Mouse (Mus musculus): ENCODE data around the gene Fam117b. TPM values are rescaled to one million over a fixed set of nuclear protein-coding genes. Genes with fewer than 3 reads are reported as not detected.

Gene Fam117b
- polyA plus RNA-seq, 1 experiment from 2014 or later, result 2.9 TPM

Other genes starting within 250 kb of the Fam117b start
- gene Sumo1, start 242.2 kb upstream of the Fam117b start, polyA plus RNA-seq (2015; fragmentation: Nextera tagmentation; extraction: Ambion mirVana), result 283 and 307 TPM in 2 replicates
- gene Nop58, start 228.0 kb upstream of the Fam117b start, polyA plus RNA-seq (2015; fragmentation: Nextera tagmentation; extraction: Ambion mirVana), result 173 and 227 TPM in 2 replicates
- 4.2 and 4.3 TPM in 2 replicates for gene Bmpr2, start 149.6 kb upstream of the Fam117b start, polyA plus RNA-seq (2015; fragmentation: Nextera tagmentation; extraction: Ambion mirVana)
- gene Ica1l, start 130.2 kb downstream of the Fam117b start, polyA plus RNA-seq (2015; fragmentation: Nextera tagmentation; extraction: Ambion mirVana), result 0.64 and 0.80 TPM in 2 replicates
- gene Carf, start 185.2 kb downstream of the Fam117b start, polyA plus RNA-seq (2015; fragmentation: Nextera tagmentation; extraction: Ambion mirVana), result 3.5 and 4.5 TPM in 2 replicates
- gene Wdr12, start 185.6 kb downstream of the Fam117b start, polyA plus RNA-seq (2015; fragmentation: Nextera tagmentation; extraction: Ambion mirVana), result 44.9 and 50.1 TPM in 2 replicates

All from intestine, embryonic 16.5 days (tissue).